Mouse (Mus musculus) neural tube, embryonic 14.5 days (tissue): ENCODE measurements around the gene Prdm8. TPM values are rescaled to one million over a fixed set of nuclear protein-coding genes. Genes with fewer than 3 reads are reported as not detected.
A peak's percentile ranks its signal among the peaks of the same experiment; 100 is the strongest.

Experiments
- ATAC-seq: fragments of 200-750 bp; cut with Nextera tagmentation; 2 replicates; pipeline ENCODE4 v1.8.0; 2017; ENCODE audit warnings: low read depth, mild to moderate bottlenecking, moderate TSS enrichment, moderate library complexity
- H3K27ac ChIP-seq: fragments of 300-500 bp; sonication (generic); 2 replicates; pipeline ENCODE4 v1.5.1; 2014; ENCODE audit warnings: low read depth, mild to moderate bottlenecking, control low read depth, low read length, moderate library complexity, mixed read lengths
- H3K27me3 ChIP-seq: fragments of 300-500 bp; sonication (generic); 2 replicates; pipeline ENCODE4 v1.6.1; 2014; ENCODE audit warnings: low read length; ENCODE audit not compliant: control insufficient read depth, insufficient read depth
- H3K36me3 ChIP-seq: fragments of 300-500 bp; sonication (generic); 2 replicates; pipeline ENCODE4 v1.6.1; 2014; ENCODE audit warnings: low read length, mixed read lengths; ENCODE audit not compliant: control insufficient read depth, insufficient read depth
- H3K4me1 ChIP-seq: fragments of 300-500 bp; sonication (generic); 2 replicates; pipeline ENCODE4 v1.6.1; 2014; ENCODE audit warnings: low read length; ENCODE audit not compliant: control insufficient read depth, insufficient read depth
- H3K4me2 ChIP-seq: fragments of 300-500 bp; sonication (generic); 2 replicates; pipeline ENCODE4 v1.6.1; 2014; ENCODE audit warnings: mild to moderate bottlenecking, low read depth, low read length, control low read depth
- H3K4me3 ChIP-seq: fragments of 300-500 bp; sonication (generic); 2 replicates; pipeline ENCODE4 v1.5.1; 2014; ENCODE audit warnings: low read depth, low read length, control low read depth, mixed read lengths
- H3K9ac ChIP-seq: fragments of 300-500 bp; sonication (generic); replicated peaks from 2 replicates; pipeline ENCODE4 v1.6.1; 2014; ENCODE audit warnings: low read depth, mild to moderate bottlenecking, control low read depth, low read length, mixed read lengths
- H3K9me3 ChIP-seq: fragments of 300-500 bp; sonication (generic); 2 replicates; pipeline ENCODE4 v1.6.1; 2016; ENCODE audit warnings: low read length; ENCODE audit not compliant: control insufficient read depth
- WGBS: fragments of 180-500 bp; shearing (Covaris S2); extraction: QIAGEN DNeasy Blood & Tissue Kit; methylation state at CpG from one replicate; pipeline ENCODE4 v1.1.7; 2014; 5-methylcytosine and 5-hydroxymethylcytosine counted together
- polyA plus RNA-seq: library from polyadenylated mRNA; unstranded; fragments of >200 nt; fragmentation: Nextera tagmentation; extraction: Ambion mirVana; gene quantifications from 2 replicates; pipeline ENCODE4 v1.2.1, GENCODE M21; 2014

Gene Prdm8
- polyA plus RNA-seq, 1 experiment from 2014 or later, result 5.7 TPM

- ATAC-seq, result no peak
- H3K4me3 ChIP-seq, result peak overlapping the region; percentile 41
- WGBS, result 3% methylated on average over 14 of the region's 14 CpGs
- no peak overlapping the region for H3K27ac ChIP-seq
- peak overlapping the region; percentile 44 for H3K9ac ChIP-seq
- H3K36me3 ChIP-seq, result no peaks in the 10 kb centered on the region
- H3K27me3 ChIP-seq, result peaks cover 6% of the 10 kb centered on the region
- H3K4me1 ChIP-seq, result peaks cover 10% of the 10 kb centered on the region; the same call in 1 of the 2 replicates
- peak overlapping the region; percentile 71 for H3K4me2 ChIP-seq
- H3K9me3 ChIP-seq, result no peaks in the 10 kb centered on the region
Observed at GRCm38 (mm10) chr5:98183031-98183595, 16.1 kb downstream of the Prdm8 start.

GRCm38 (mm10) chr5:98184281-98184910 is 17.4 kb downstream of the Prdm8 start:
- H3K4me3 ChIP-seq, result peak overlapping the region; percentile 53; the same call in 1 of the 2 replicates
- H3K4me1 ChIP-seq, result peaks cover 12% of the 10 kb centered on the region
- H3K9me3 ChIP-seq, result no peaks in the 10 kb centered on the region
- H3K4me2 ChIP-seq, result peak overlapping the region; percentile 71
- no peaks in the 10 kb centered on the region for H3K36me3 ChIP-seq
- H3K27ac ChIP-seq, result no peak overlapping the region
- no peak for ATAC-seq
- peaks cover 8% of the 10 kb centered on the region for H3K27me3 ChIP-seq
- H3K9ac ChIP-seq, result no peak overlapping the region
- 10% methylated on average over 17 of the region's 17 CpGs for WGBS

- Histone ChIP-seq H3K36me3 (no peaks in the 10 kb centered on the region), H3K27me3 (peaks cover 10% of the 10 kb centered on the region), H3K4me1 (peaks cover 12% of the 10 kb centered on the region), H3K9me3 (no peaks in the 10 kb centered on the region), H3K27ac (peak overlapping the region; percentile 62), H3K4me3 (peak overlapping the region; percentile 53), H3K9ac (peak overlapping the region; percentile 46), H3K4me2 (peak overlapping the region; percentile 71)
- WGBS, result under 1% methylated on average over 79 of the region's 89 CpGs
- ATAC-seq, result peak; percentile 53
Observed at GRCm38 (mm10) chr5:98184971-98185805, 18.2 kb downstream of the Prdm8 start.

- Histone ChIP-seq H3K9ac (peak overlapping the region; percentile 46), H3K9me3 (no peaks in the 10 kb centered on the region), H3K4me1 (peaks cover 12% of the 10 kb centered on the region), H3K4me2 (peak overlapping the region; percentile 71), H3K27me3 (peaks cover 15% of the 10 kb centered on the region), H3K36me3 (no peaks in the 10 kb centered on the region), H3K4me3 (peak overlapping the region; percentile 53), H3K27ac (peak overlapping the region; percentile 62)
- ATAC-seq, result peak; percentile 54
- WGBS, result 1% methylated on average over 52 of the region's 106 CpGs
Observed at GRCm38 (mm10) chr5:98185806-98186751, 19.1 kb downstream of the Prdm8 start.

GRCm38 (mm10) chr5:98189181-98190180 is 22.5 kb downstream of the Prdm8 start:
- H3K36me3 ChIP-seq, result no peaks in the 10 kb centered on the region
- peaks cover 18% of the 10 kb centered on the region for H3K27me3 ChIP-seq
- 2% methylated on average over 31 of the region's 31 CpGs for WGBS
- ATAC-seq, result no peak
- no peak overlapping the region for H3K4me2 ChIP-seq
- H3K9ac ChIP-seq, result no peak overlapping the region
- H3K4me1 ChIP-seq, result peaks cover 12% of the 10 kb centered on the region
- no peak overlapping the region for H3K27ac ChIP-seq
- H3K9me3 ChIP-seq, result no peaks in the 10 kb centered on the region
- no peak overlapping the region for H3K4me3 ChIP-seq

- no peak for ATAC-seq
- no peak overlapping the region for H3K9ac ChIP-seq
- no peak overlapping the region for H3K4me2 ChIP-seq
- no peaks in the 10 kb centered on the region for H3K36me3 ChIP-seq
- H3K9me3 ChIP-seq, result no peaks in the 10 kb centered on the region
- peaks cover 5% of the 10 kb centered on the region; the same call in 1 of the 2 replicates for H3K4me1 ChIP-seq
- H3K27me3 ChIP-seq, result peaks cover 16% of the 10 kb centered on the region
- no peak overlapping the region for H3K4me3 ChIP-seq
- 32% methylated on average over 4 of the region's 4 CpGs for WGBS
- no peak overlapping the region for H3K27ac ChIP-seq
Observed at GRCm38 (mm10) chr5:98192295-98192983, 25.4 kb downstream of the Prdm8 start.

GRCm38 (mm10) chr5:98194959-98195358 is 28.0 kb downstream of the Prdm8 start:
- ATAC-seq, result no peak
- WGBS, result 90% methylated on average over 1 of the region's 1 CpGs
- Histone ChIP-seq H3K36me3 (no peaks in the 10 kb centered on the region), H3K4me3 (no peak overlapping the region), H3K4me1 (no peaks in the 10 kb centered on the region), H3K9ac (no peak overlapping the region), H3K27me3 (peaks cover 10% of the 10 kb centered on the region), H3K27ac (no peak overlapping the region), H3K9me3 (no peaks in the 10 kb centered on the region), H3K4me2 (no peak overlapping the region)
